Mouse (Mus musculus) CD4-positive, CD25-positive, alpha-beta regulatory T cell, adult 2 months (primary cell): ENCODE data around the gene Tmem201.

Experiments
- DNase-seq: peaks from one replicate; pipeline ENCODE4 v3.0.0-alpha.2; 2012; ENCODE audit warnings: low read depth, low spot score

Gene Tmem201

GRCm38 (mm10) chr4:149683875-149684274, 54.0 kb downstream of the Tmem201 start:
- no peak for DNase-seq

- DNase-seq = no peak
Measured at GRCm38 (mm10) chr4:149679056-149679770, 58.6 kb downstream of the Tmem201 start.

- DNase-seq = no peak
Measured at GRCm38 (mm10) chr4:149678006-149678405, 59.8 kb downstream of the Tmem201 start.

- DNase-seq = no peak
Measured at GRCm38 (mm10) chr4:149675378-149676261, 62.2 kb downstream of the Tmem201 start.

GRCm38 (mm10) chr4:149674814-149675377, 62.9 kb downstream of the Tmem201 start:
- no peak for DNase-seq

- no peak for DNase-seq
Measured at GRCm38 (mm10) chr4:149672747-149673146, 65.1 kb downstream of the Tmem201 start.

- no peak for DNase-seq
Measured at GRCm38 (mm10) chr4:149671175-149671574, 66.7 kb downstream of the Tmem201 start.

GRCm38 (mm10) chr4:149665692-149666090, 72.2 kb downstream of the Tmem201 start:
- no peak for DNase-seq
